ENCODE assay signal across 12 mouse cellular contexts in the genomic region with DNA sequence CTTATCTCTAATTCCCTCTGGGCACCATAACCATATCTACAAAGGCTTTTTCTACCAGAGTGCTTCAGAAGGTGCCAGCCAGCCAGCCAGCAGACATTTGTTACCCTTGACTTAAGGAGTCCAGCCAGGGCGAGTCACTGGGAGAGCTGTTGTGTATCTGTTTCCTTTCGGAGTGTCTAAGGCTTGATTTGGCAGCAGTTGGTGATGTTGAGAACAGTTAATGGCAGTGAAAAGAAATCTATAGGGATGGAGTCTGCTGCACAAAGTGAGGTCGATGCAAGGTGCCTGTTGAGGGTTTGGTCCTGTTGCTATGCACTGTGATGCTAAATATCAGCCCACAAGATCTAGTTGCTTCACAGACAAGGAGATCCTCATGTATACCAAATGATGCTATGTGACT.
"Had no signal": no experiment of that assay in that cellular context is flagged by ENCODE, and none has a peak within 500 bp of the region (broad histone marks: within the 10 kb centered on the region; RNA-seq: fewer than 3 reads in every experiment).

No protein-coding gene starts in this region.

- DNase-seq: kidney, adult 8-10 months; kidney, postnatal 36 days; layer of hippocampus, adult 9-11 months; layer of hippocampus, postnatal 36 days; right cerebral cortex, adult 18-20 months had no signal

- ATAC-seq: intestine, embryonic 16.5 days; liver, embryonic 12.5 days; midbrain, embryonic 16.5 days had no signal

- H3K9ac ChIP-seq: limb, embryonic 15.5 days; liver, embryonic 12.5 days; lung, embryonic 14.5 days; stomach, embryonic 15.5 days had no signal

- H3K4me3 ChIP-seq: limb, embryonic 15.5 days; liver, embryonic 12.5 days; midbrain, embryonic 10.5 days; stomach, embryonic 15.5 days had no signal

- H3K9me3 ChIP-seq: limb, embryonic 15.5 days; liver, embryonic 12.5 days; midbrain, embryonic 10.5 days; stomach, embryonic 15.5 days had no signal

- H3K4me1 ChIP-seq: limb, embryonic 15.5 days; midbrain, embryonic 10.5 days; stomach, embryonic 15.5 days had no signal

- H3K27me3 ChIP-seq: limb, embryonic 15.5 days; stomach, embryonic 15.5 days had no signal

- H3K36me3 ChIP-seq: limb, embryonic 15.5 days; liver, embryonic 12.5 days; midbrain, embryonic 10.5 days; stomach, embryonic 15.5 days had no signal

- H3K27ac ChIP-seq: limb, embryonic 15.5 days; liver, embryonic 12.5 days; midbrain, embryonic 10.5 days; stomach, embryonic 15.5 days had no signal
